8 mouse cellular contexts compared by ENCODE assay signal in the genomic region with DNA sequence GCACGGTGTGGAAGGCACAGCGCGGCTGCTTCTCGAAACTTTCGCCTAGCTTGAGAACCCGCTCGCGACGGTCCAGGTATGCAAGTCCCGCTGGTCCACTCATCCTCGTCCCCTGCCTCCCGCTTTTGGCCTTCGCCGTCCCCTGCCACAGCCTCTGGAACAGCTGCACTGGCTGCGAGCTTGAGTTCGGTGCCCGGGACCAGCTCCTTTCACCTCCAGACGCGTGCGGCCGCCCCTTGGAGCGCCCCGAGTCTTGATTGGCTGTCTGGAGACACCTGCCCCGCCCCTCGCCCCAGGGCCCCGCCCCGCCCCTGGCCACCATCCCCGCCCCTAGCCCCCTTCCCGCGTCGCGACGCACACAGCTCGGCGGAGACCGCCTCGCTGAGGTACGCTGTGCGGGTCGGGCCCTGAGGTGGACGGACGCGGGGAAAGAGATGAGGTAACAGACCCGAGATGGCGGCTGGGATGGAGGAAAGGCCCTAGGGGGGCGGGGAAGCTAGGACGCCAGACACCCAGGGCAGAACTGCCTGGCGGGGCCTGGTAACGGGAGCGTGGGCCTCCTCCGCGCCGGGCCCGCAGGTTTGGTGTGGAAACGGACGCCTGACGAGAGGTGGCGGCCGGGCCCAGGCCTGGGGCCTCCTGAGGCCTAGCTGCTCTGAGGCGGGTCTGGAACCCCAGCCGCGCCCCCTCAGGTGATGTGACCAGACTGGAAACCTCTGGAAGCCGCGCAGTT. TPM values are rescaled to one million over a fixed set of nuclear protein-coding genes. Genes with fewer than 3 reads are reported as not detected.
DNase-seq lines count a peak whose midpoint lies in the region; ATAC-seq lines count a peak whose summit lies in the region.

Gene Iqcb1 (plus strand): TSS at position 332 of the 733 bp plus-strand sequence.

- H3K27ac ChIP-seq in hindbrain, embryonic 15.5 days (replicated peaks) = peak within 1 kb of the TSS; percentile 57

- peak; percentile 50 for DNase-seq in WW6 (ENCODE audit: low read depth, low spot score)
- peak; percentile 76 to 83 for DNase-seq in cerebellum, postnatal 36 days
- DNase-seq in frontal cortex, postnatal 36 days (ENCODE audit: low spot score in 2 of 2) = peak; percentile 76 to 77
- peak; percentile 60 for DNase-seq in left cerebral cortex, adult 11 months (ENCODE audit: low spot score)
- peak; percentile 88 for DNase-seq in lung, postnatal 36 days
- peak; percentile 91 for DNase-seq in retina, postnatal 1 day
- DNase-seq in thymus, postnatal 4 days = peak; percentile 93

- H3K4me3 ChIP-seq in hindbrain, embryonic 15.5 days = peak within 1 kb of the TSS; percentile 55

- H3K36me3 ChIP-seq in hindbrain, embryonic 15.5 days = no peaks in the 10 kb centered on the region

- under 1% methylated on average over 64 of the region's 64 CpGs for WGBS in hindbrain, embryonic 15.5 days

- ATAC-seq in hindbrain, embryonic 15.5 days (ENCODE audit: low FRiP score, low read depth) = peak; percentile 99

- peaks cover 16% of the 10 kb centered on the region for H3K4me1 ChIP-seq in hindbrain, embryonic 15.5 days (replicated peaks)

- H3K9me3 ChIP-seq in hindbrain, embryonic 15.5 days = no peaks in the 10 kb centered on the region

- peak within 1 kb of the TSS; percentile 83 for H3K4me2 ChIP-seq in hindbrain, embryonic 15.5 days

- H3K9ac ChIP-seq in hindbrain, embryonic 15.5 days = peak within 1 kb of the TSS; percentile 64

- H3K27me3 ChIP-seq in hindbrain, embryonic 15.5 days = 0 out of 2 replicates have a peak, but pooled peaks cover 4% of the 10 kb centered on the region

RNA-seq across cellular contexts. Expression of gene Iqcb1, which starts in this region (rescaled TPM):
- polyA plus RNA-seq in hindbrain, embryonic 15.5 days (2015; fragmentation: Nextera tagmentation; extraction: Ambion mirVana) = 53.2 and 56.8 TPM in 2 replicates

Comparison
In these comparisons a context has a peak if more than half of its experiments do, and no peak if none do; other contexts are left out.
1. Peak in every context shown above with its lines: DNase-seq, ATAC-seq, H3K4me3 ChIP-seq and H3K27ac ChIP-seq.